Mouse (Mus musculus) Muller cell, postnatal 12 days (primary cell): ENCODE measurements around the gene Gramd1c.

ENCODE experiments used
- DNase-seq: peaks from one replicate; pipeline ENCODE4 v3.0.0-alpha.2; 2015; ENCODE audit errors: inconsistent ontology term

The Gramd1c gene

GRCm38 (mm10) chr16:43958038-43958437, 105.1 kb downstream of the Gramd1c start:
- DNase-seq, result no peak

GRCm38 (mm10) chr16:43954913-43955312, 108.2 kb downstream of the Gramd1c start:
- no peak for DNase-seq

DNA sequence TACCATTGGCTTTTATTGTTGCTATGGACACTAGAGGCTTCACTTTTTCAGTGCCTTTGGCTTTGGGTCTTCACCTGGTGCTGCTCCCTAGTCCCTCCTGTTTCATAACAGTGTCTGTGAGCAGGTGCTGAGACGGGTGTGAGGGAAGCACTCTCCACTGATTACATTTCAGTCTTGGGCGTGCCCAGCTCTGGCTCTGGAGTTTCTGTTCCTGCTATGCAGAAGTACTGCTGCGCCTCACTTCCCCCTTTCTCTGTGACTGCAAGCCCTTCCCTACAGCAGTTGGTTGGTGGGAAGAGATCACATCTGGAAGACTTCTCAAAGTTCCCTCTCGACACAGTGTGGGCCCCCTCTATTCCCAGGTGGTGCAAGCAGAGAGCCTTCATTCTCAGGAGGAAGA, 111.6 kb downstream of the Gramd1c start:
- DNase-seq, result no peak

GRCm38 (mm10) chr16:43945869-43946268, 117.3 kb downstream of the Gramd1c start:
- DNase-seq, result no peak

GRCm38 (mm10) chr16:43945351-43945750, 117.8 kb downstream of the Gramd1c start:
- DNase-seq, result no peak

DNA sequence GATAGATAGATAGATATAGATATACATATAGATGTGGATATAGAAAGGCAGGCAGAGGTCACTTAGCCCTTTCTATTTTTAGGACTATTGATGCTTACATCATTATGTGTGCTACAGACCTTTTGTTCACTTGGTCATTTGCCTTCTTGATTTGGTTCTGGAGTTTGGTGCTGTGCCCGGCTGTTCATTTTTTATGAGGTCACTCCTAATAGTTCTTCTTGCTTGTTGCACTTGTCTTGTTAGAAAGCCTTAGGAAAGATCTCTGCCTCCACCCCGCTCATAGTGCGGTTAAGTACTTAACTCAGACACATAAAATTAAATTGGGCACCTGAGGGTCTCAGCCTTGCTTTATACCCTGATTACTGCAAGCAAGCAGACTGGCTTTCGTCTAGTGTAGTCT, 122.3 kb downstream of the Gramd1c start:
- no peak for DNase-seq

DNA sequence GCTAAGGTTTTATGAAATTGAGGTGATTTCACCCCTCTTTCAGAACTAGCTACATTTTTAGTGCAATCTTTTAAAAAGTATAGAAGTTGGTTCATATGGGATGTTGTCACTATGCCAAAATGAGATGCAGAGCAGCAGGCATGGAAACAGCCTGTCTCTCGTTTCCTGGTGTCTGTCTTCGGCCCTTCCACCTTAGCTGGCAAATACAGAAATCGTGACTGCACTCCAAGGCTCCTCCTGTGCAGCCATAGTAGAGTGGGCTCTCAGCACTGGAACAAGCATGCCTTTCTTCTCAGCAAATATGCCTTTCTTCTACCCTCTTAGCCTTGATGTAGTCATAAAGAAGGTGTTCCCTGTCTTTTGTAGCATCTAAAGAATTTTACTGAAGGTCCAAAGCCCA, 127.3 kb downstream of the Gramd1c start:
- DNase-seq, result no peak

GRCm38 (mm10) chr16:43935367-43935766, 127.8 kb downstream of the Gramd1c start:
- no peak for DNase-seq

GRCm38 (mm10) chr16:43934856-43935255, 128.3 kb downstream of the Gramd1c start:
- no peak for DNase-seq

DNA sequence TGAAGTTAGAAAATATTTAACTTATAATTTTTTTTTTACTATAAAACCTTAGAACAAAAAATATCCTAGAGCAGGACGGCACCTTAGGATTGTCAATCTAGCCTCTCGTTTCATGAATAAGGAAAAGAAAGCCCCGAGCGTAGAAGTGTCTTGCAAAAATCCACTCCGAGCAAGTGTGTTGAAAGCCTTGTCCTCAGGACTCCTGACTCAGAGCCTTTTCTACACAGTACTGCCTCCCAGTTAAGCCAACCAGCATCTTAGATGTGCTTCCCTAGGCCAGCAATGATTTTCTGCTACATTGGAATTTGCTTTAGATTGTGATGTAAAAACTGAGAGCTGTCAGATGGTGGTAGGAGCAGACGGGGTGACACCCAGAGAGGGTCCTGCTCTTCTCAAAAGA, 130.1 kb downstream of the Gramd1c start:
- DNase-seq, result no peak

- DNase-seq, result no peak
These were observed 130.8 kb downstream of the Gramd1c start for GRCm38 (mm10) chr16:43932319-43932718.

DNA sequence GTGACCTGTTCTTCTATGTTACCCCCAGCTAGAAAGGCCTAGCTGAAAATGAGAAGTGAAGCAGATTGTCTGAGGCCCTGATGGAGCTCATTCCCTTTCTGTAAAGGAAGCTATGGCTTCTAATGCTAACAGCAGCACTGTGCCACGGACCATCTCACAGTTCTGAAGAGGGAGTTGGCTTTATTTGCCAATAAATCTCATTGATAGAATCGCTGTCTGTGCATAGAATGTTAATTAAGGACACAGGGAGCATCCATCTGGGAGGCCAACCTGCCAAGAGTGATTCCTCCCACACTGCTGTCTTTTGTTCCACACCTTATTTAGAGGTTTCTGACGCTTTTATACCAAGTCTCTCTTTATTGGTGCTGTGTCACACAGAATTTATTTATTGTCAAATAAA, 131.6 kb downstream of the Gramd1c start:
- DNase-seq, result no peak

- DNase-seq, result no peak
These were observed 132.6 kb downstream of the Gramd1c start for GRCm38 (mm10) chr16:43930577-43930976.
